8 mouse cellular contexts compared by ENCODE assay signal in the genomic region with DNA sequence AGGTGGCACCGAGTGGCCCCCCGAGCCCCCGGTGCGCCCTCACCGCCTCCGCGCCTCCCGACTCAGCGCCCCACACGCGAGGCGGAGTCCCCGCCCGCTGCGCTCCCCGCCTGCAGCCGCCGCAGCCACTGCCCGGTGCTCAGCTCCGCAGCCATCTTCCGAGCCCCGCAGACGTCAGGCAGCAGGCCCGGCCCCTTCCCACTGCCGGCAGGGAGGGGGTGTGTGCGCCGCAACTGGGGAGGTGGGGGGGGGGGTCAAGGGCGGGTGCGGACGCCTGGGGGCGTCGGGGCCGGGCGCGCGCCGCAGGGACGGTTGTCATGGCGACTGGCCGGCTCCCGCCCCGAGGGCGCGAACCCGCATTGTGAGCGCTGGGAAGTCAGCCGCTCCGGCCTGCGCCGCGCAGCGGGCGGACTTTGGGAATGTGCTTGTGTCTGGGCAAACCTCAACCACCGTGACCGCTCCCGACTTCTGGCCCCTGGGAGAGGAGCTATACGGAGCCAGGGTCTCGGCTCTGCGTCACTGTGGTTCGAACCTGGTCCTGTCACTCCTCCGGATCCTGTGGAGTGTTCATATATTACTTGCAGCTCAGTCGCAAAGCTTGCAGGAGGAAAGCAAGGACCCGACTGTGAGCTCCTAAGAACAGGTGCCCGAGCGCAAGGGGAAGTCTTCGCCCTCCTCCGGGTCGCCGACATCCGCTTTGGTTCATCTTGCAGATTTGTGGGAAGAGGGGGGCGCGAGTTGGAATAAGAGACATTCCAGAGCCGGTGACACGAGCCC. TPM values are rescaled to one million over a fixed set of nuclear protein-coding genes. Genes with fewer than 3 reads are reported as not detected.
DNase-seq lines count a peak whose midpoint lies in the region; ATAC-seq and TF ChIP-seq lines count a peak whose summit lies in the region.

A gene (minus strand): TSS at position 160 of the 777 bp plus-strand sequence.

- peaks cover 25% of the 10 kb centered on the region for H3K4me1 ChIP-seq in embryonic facial prominence, embryonic 10.5 days
- no peaks in the 10 kb centered on the region for H3K4me1 ChIP-seq in intestine, postnatal 0 days (replicated peaks; ENCODE audit: control insufficient read depth, insufficient read depth, low read length)
- peaks cover 9% of the 10 kb centered on the region for H3K4me1 ChIP-seq in limb, embryonic 12.5 days (replicated peaks)
- H3K4me1 ChIP-seq in midbrain, embryonic 14.5 days (ENCODE audit: control insufficient read depth, insufficient read depth, low read length) = peaks cover 13% of the 10 kb centered on the region; the same call in 1 of the 2 replicates
- H3K4me1 ChIP-seq in spleen, adult 2 months (ENCODE audit: control insufficient read depth, insufficient read depth, insufficient read length) = peaks cover 3% of the 10 kb centered on the region; the same call in 1 of the 2 replicates

- peak within 1 kb of the TSS; percentile 93 for H3K4me3 ChIP-seq in embryonic facial prominence, embryonic 10.5 days
- H3K4me3 ChIP-seq in intestine, postnatal 0 days (ENCODE audit: low read depth, low read length) = peak within 1 kb of the TSS; percentile 94
- peak within 1 kb of the TSS; percentile 83 for H3K4me3 ChIP-seq in limb, embryonic 12.5 days (replicated peaks)
- H3K4me3 ChIP-seq in midbrain, embryonic 14.5 days (replicated peaks; ENCODE audit: low read depth, low read length) = peak within 1 kb of the TSS; percentile 86
- H3K4me3 ChIP-seq in spleen, adult 2 months (ENCODE audit: extremely low read depth, insufficient read depth, insufficient read length) = peak within 1 kb of the TSS; percentile 75

- peak; percentile 32 for ATAC-seq in intestine, postnatal 0 days
- ATAC-seq in limb, embryonic 12.5 days (ENCODE audit: insufficient number of reproducible peaks, insufficient read depth, low FRiP score, low TSS enrichment, low read depth) = peak; percentile 58
- peak; percentile 83 for ATAC-seq in midbrain, embryonic 14.5 days (ENCODE audit: low FRiP score, low TSS enrichment)

- no peak for TF ChIP-seq POLR2A in spleen, adult 2 months (IDR thresholded peaks at IDR 0.05; ENCODE audit: low read depth, low read length)

- H3K9me3 ChIP-seq in embryonic facial prominence, embryonic 10.5 days = no peaks in the 10 kb centered on the region
- no peaks in the 10 kb centered on the region for H3K9me3 ChIP-seq in intestine, postnatal 0 days (ENCODE audit: control insufficient read depth)
- H3K9me3 ChIP-seq in limb, embryonic 12.5 days = no peaks in the 10 kb centered on the region
- H3K9me3 ChIP-seq in midbrain, embryonic 14.5 days (ENCODE audit: control insufficient read depth, low read length) = no peaks in the 10 kb centered on the region

- H3K9ac ChIP-seq in intestine, postnatal 0 days (ENCODE audit: low read depth, low read length) = peak within 1 kb of the TSS; percentile 82
- H3K9ac ChIP-seq in limb, embryonic 12.5 days (replicated peaks) = peak within 1 kb of the TSS; percentile 77
- H3K9ac ChIP-seq in midbrain, embryonic 14.5 days (replicated peaks; ENCODE audit: low read length) = peak within 1 kb of the TSS; percentile 89

- WGBS in embryonic facial prominence, embryonic 10.5 days = under 1% methylated on average over 74 of the region's 74 CpGs
- WGBS in intestine, postnatal 0 days = under 1% methylated on average over 61 of the region's 74 CpGs
- WGBS in limb, embryonic 12.5 days = under 1% methylated on average over 66 of the region's 74 CpGs
- WGBS in midbrain, embryonic 14.5 days = under 1% methylated on average over 60 of the region's 74 CpGs
- WGBS in spleen, adult 2 months = under 1% methylated on average over 73 of the region's 74 CpGs

- no peaks in the 10 kb centered on the region for H3K27me3 ChIP-seq in embryonic facial prominence, embryonic 10.5 days (replicated peaks; ENCODE audit: low read depth, poor library complexity, severe bottlenecking)
- no peaks in the 10 kb centered on the region for H3K27me3 ChIP-seq in intestine, postnatal 0 days (replicated peaks; ENCODE audit: control insufficient read depth, insufficient read depth, low read length)
- no peaks in the 10 kb centered on the region for H3K27me3 ChIP-seq in limb, embryonic 12.5 days
- no peaks in the 10 kb centered on the region for H3K27me3 ChIP-seq in midbrain, embryonic 14.5 days (ENCODE audit: control insufficient read depth, insufficient read depth, low read length)
- H3K27me3 ChIP-seq in spleen, adult 2 months (ENCODE audit: control insufficient read depth, insufficient read depth, low read length) = no peaks in the 10 kb centered on the region

- H3K36me3 ChIP-seq in embryonic facial prominence, embryonic 10.5 days (replicated peaks) = peaks cover 29% of the 10 kb centered on the region
- peaks cover 19% of the 10 kb centered on the region for H3K36me3 ChIP-seq in intestine, postnatal 0 days (ENCODE audit: control insufficient read depth, insufficient read depth)
- H3K36me3 ChIP-seq in limb, embryonic 12.5 days = peaks cover 29% of the 10 kb centered on the region
- peaks cover 28% of the 10 kb centered on the region for H3K36me3 ChIP-seq in midbrain, embryonic 14.5 days (ENCODE audit: control insufficient read depth, insufficient read depth, low read length)
- peaks cover 18% of the 10 kb centered on the region for H3K36me3 ChIP-seq in spleen, adult 2 months (ENCODE audit: control insufficient read depth, insufficient read depth, low read length)

- no peak for TF ChIP-seq CTCF in intestine, postnatal 0 days (IDR thresholded peaks at IDR 0.05; ENCODE audit: low read depth)
- TF ChIP-seq CTCF in spleen, adult 2 months (IDR thresholded peaks at IDR 0.05; ENCODE audit: extremely low read depth, insufficient read depth, insufficient read length, insufficient replicate concordance) = no peak

- peak; percentile 60 to 75 for DNase-seq in urinary bladder, adult 18-20 months (ENCODE audit: low spot score in 2 of 2)
- DNase-seq in urinary bladder, postnatal 25 days (ENCODE audit: low spot score) = no peak
- DNase-seq in embryonic facial prominence, embryonic 10.5 days (ENCODE audit: low spot score) = peak; percentile 85
- DNase-seq in gonadal fat pad, adult 2 months (ENCODE audit: low read depth) = no peak
- DNase-seq in midbrain, embryonic 14.5 days = peak; percentile 86
- DNase-seq in spleen, adult 2 months (ENCODE audit: low read depth in 1 of 2, low spot score in 2 of 2) = peak; percentile 9 to 36

- peak within 1 kb of the TSS; percentile 88 for H3K27ac ChIP-seq in embryonic facial prominence, embryonic 10.5 days (replicated peaks)
- H3K27ac ChIP-seq in intestine, postnatal 0 days (ENCODE audit: low read depth, low read length) = peak within 1 kb of the TSS; percentile 78
- H3K27ac ChIP-seq in limb, embryonic 12.5 days = peak within 1 kb of the TSS; percentile 77
- H3K27ac ChIP-seq in midbrain, embryonic 14.5 days (replicated peaks; ENCODE audit: low read depth, low read length) = peak within 1 kb of the TSS; percentile 93
- H3K27ac ChIP-seq in spleen, adult 2 months (ENCODE audit: insufficient read depth, low read length) = peak within 1 kb of the TSS; percentile 67

- H3K4me2 ChIP-seq in intestine, postnatal 0 days (replicated peaks; ENCODE audit: low read depth) = peak within 1 kb of the TSS; percentile 99
- peak within 1 kb of the TSS; percentile 99 for H3K4me2 ChIP-seq in limb, embryonic 12.5 days
- H3K4me2 ChIP-seq in midbrain, embryonic 14.5 days (ENCODE audit: low read length) = peak within 1 kb of the TSS; percentile 92

RNA-seq across cellular contexts. Expression of the gene that starts here (rescaled TPM):
- 4.4 and 4.7 TPM in 2 replicates for polyA plus RNA-seq in embryonic facial prominence, embryonic 10.5 days (2016; fragmentation: Nextera tagmentation; extraction: Ambion mirVana)
- polyA plus RNA-seq in gonadal fat pad, adult 2 months (2012; rRNA removed) = 37.6 and 38.4 TPM in 2 replicates
- 2.3 and 2.4 TPM in 2 replicates for polyA plus RNA-seq in intestine, postnatal 0 days (2015; fragmentation: Nextera tagmentation; extraction: Ambion mirVana)
- polyA plus RNA-seq in limb, embryonic 12.5 days (2016; fragmentation: Nextera tagmentation; extraction: Ambion mirVana) = 5.2 and 5.9 TPM in 2 replicates
- polyA plus RNA-seq in midbrain, embryonic 14.5 days (2014; fragmentation: Nextera tagmentation; extraction: Ambion mirVana) = 24.3 and 25.7 TPM in 2 replicates
- 7.3 and 7.7 TPM in 2 replicates for polyA plus RNA-seq in spleen, adult 2 months (2012; rRNA removed)

Comparison
In these comparisons a context has a peak if more than half of its experiments do, and no peak if none do; other contexts are left out.
1. DNase-seq: peak in urinary bladder, adult 18-20 months (2 of 2), embryonic facial prominence, embryonic 10.5 days (single experiment), midbrain, embryonic 14.5 days (single experiment) and spleen, adult 2 months (2 of 2); none in urinary bladder, postnatal 25 days (single experiment) and gonadal fat pad, adult 2 months (single experiment).
2. ATAC-seq: peak in every context shown above with its lines; median percentile 83 in midbrain, embryonic 14.5 days; 58 in limb, embryonic 12.5 days; 32 in intestine, postnatal 0 days.
3. Peak in every context shown above with its lines, with median percentiles within 50 percentile points of each other: H3K27ac ChIP-seq, H3K4me3 ChIP-seq, H3K4me2 ChIP-seq and H3K9ac ChIP-seq.